Mouse (Mus musculus): Measurements from ENCODE around the gene Retreg3.

Retreg3 gene

GRCm38 (mm10) chr11:101047502-101047901 lies 72.2 kb downstream of the Retreg3 start:
- no peak for DNase-seq

- DNase-seq: no peak
Measured at GRCm38 (mm10) chr11:101046440-101046839, 73.3 kb downstream of the Retreg3 start.
